Mouse (Mus musculus) neutrophil, adult 5-6 weeks (primary cell): Measurements from ENCODE around the gene D5Ertd579e. TPM values are rescaled to one million over a fixed set of nuclear protein-coding genes. Genes with fewer than 3 reads are reported as not detected.
A peak's percentile ranks its signal among the peaks of the same experiment; 100 is the strongest.

ENCODE experiments used
- ATAC-seq: fragments of 151-379, 151-347 bp; 2 replicates; pipeline ENCODE4 v1.8.0; 2017; ENCODE audit warnings: mild to moderate bottlenecking, moderate TSS enrichment; ENCODE audit not compliant: insufficient number of reproducible peaks, poor library complexity, low FRiP score, severe bottlenecking; ENCODE audit errors: extremely low read depth
- total RNA-seq: library from RNA; stranded (forward); fragments of 200-1000 nt; gene quantifications from 2 replicates; pipeline ENCODE4 v1.2.3, GENCODE M21; 2017

The D5Ertd579e gene
- total RNA-seq, 1 experiment from 2014 or later = 40.4 TPM

GRCm38 (mm10) chr5:36559510-36560235 lies 136.2 kb downstream of the D5Ertd579e start:
- ATAC-seq = no peak

- ATAC-seq = no peak
Measured at GRCm38 (mm10) chr5:36559106-36559505, 136.7 kb downstream of the D5Ertd579e start.

GRCm38 (mm10) chr5:36558526-36558925 lies 137.3 kb downstream of the D5Ertd579e start:
- ATAC-seq = no peak

- ATAC-seq = no peak
Measured at GRCm38 (mm10) chr5:36557584-36558308, 138.1 kb downstream of the D5Ertd579e start.

DNA sequence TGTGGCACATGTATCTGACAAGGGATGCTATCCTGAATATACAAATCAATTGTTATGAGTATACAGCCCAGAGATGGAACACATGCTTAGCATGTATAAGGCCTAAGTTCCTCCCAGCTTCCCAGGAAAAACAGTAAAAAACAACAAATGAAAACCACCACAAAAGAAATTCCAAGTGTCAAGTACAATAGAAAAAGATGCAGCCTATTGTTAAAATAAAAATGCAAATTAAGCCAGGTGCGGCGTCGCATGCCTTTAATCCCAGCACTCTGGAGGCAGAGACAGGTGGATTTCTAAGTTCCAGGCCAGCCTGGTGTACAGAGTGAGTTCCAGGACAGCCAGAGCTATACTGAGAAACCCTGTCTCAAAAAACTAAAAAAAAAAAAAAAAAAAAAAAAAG lies 138.9 kb downstream of the D5Ertd579e start:
- no peak for ATAC-seq

- no peak for ATAC-seq
Measured at GRCm38 (mm10) chr5:36556289-36556688, 139.5 kb downstream of the D5Ertd579e start.

- no peak for ATAC-seq
Measured at GRCm38 (mm10) chr5:36554496-36554895, 141.3 kb downstream of the D5Ertd579e start.

- ATAC-seq = peak; percentile 52; the same call in 1 of the 2 replicates
Measured at GRCm38 (mm10) chr5:36553886-36554285, 141.9 kb downstream of the D5Ertd579e start.

GRCm38 (mm10) chr5:36553056-36553606 lies 142.7 kb downstream of the D5Ertd579e start:
- peak; percentile 48; the same call in 1 of the 2 replicates for ATAC-seq

GRCm38 (mm10) chr5:36552391-36552790 lies 143.4 kb downstream of the D5Ertd579e start:
- no peak for ATAC-seq

Other genes with a start within 250 kb of the D5Ertd579e start
- 16.3 and 18.2 TPM in 2 replicates for gene Grpel1, start 231.0 kb downstream of the D5Ertd579e start, total RNA-seq
- 26.4 and 28.9 TPM in 2 replicates for gene Tada2b, start 211.7 kb downstream of the D5Ertd579e start, total RNA-seq
- gene Ccdc96, start 211.4 kb downstream of the D5Ertd579e start, total RNA-seq = 0.35 and 0.49 TPM in 2 replicates
- gene Tbc1d14, start 102.7 kb downstream of the D5Ertd579e start, total RNA-seq = 141 and 144 TPM in 2 replicates
- gene Bloc1s4, start 52.6 kb upstream of the D5Ertd579e start, total RNA-seq = 20.6 and 23.5 TPM in 2 replicates
- 192 and 198 TPM in 2 replicates for gene Mrfap1, start 100.7 kb upstream of the D5Ertd579e start, total RNA-seq
- gene Man2b2, start 134.6 kb upstream of the D5Ertd579e start, total RNA-seq = 20.5 and 21.7 TPM in 2 replicates
- not detected in 2 replicates for gene Ppp2r2c, start 172.5 kb upstream of the D5Ertd579e start, total RNA-seq